Mouse (Mus musculus) small intestine, adult 2 months (tissue): ENCODE measurements around the gene Ppp4r1.

Source experiments
- CTCF ChIP-seq: fragments of 200-500 bp; IDR thresholded peaks from 2 replicates; pipeline ENCODE4 v1.5.1; 2012; ENCODE audit warnings: low read depth, mild to moderate bottlenecking, control low read depth, inconsistent platforms, low read length, moderate library complexity, mixed read lengths; ENCODE audit not compliant: insufficient replicate concordance, insufficient read length; ENCODE audit errors: extremely low read depth
- POLR2A ChIP-seq: fragments of 200-500 bp; IDR thresholded peaks from 2 replicates; pipeline ENCODE4 v1.6.1; 2012; ENCODE audit warnings: low read depth, mild to moderate bottlenecking, control low read depth, inconsistent platforms, low read length, moderate library complexity

GRCm38 (mm10) chr17:65827119-65827840, 44.9 kb downstream of the Ppp4r1 start:
- TF ChIP-seq CTCF (no peak), POLR2A (no peak)
